Mouse (Mus musculus): ENCODE measurements around the gene Rhbdd1. TPM values are rescaled to one million over a fixed set of nuclear protein-coding genes. Genes with fewer than 3 reads are reported as not detected.

The Rhbdd1 gene
- polyA plus RNA-seq, 2 experiments: 7.0 to 8.7 TPM

DNA sequence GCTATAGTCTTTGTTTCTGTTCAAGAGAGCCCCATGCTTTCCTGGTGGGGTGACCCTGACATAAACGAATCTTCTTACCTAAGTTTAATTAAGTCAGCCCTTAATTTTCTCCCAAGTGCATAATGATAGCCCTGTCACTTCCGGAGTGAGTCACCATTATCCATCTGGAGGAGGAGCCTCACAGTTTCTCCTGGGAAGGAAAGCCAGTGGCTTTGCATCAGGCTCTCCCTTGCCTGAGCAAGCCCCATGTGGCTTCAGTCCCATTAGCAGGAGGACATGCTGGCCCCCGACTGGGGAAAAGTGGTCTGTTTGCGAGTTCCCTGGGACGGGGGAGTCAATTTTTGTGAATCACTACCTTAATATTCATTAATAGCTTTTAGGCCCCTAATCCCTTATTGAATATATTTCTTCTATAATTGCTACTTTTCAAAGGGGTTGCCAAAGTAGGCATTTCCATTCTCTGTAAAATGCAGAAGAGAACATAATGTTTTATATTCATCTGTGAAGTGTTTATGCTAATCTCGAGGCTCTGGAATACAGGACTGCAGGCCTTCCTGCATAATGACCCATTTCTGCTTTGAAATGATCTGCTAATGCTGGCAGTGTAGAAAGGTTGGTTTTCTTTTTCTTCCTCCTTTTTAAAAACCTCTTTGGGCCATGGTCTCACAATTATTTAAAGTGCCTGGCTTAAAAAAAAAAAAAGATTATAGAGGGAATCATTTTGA, 135.8 kb downstream of the Rhbdd1 start:
- WGBS: 15% methylated on average over 6 of the region's 6 CpGs
- no peak for DNase-seq (ENCODE audit: low spot score)
- H3K9me3 ChIP-seq (ENCODE audit: control insufficient read depth, low read length): no peaks in the 10 kb centered on the region
- H3K4me3 ChIP-seq (replicated peaks; ENCODE audit: low read length): no peak overlapping the region
- H3K4me2 ChIP-seq (replicated peaks; ENCODE audit: low read depth, low read length, severe bottlenecking): no peak overlapping the region
- H3K27me3 ChIP-seq (ENCODE audit: control insufficient read depth, insufficient read depth, low read length): no peaks in the 10 kb centered on the region
- peaks cover 3% of the 10 kb centered on the region; the same call in 1 of the 2 replicates for H3K4me1 ChIP-seq (ENCODE audit: control insufficient read depth, insufficient read depth, low read length)
- no peak for ATAC-seq (ENCODE audit: low FRiP score, low read depth)
- no peak overlapping the region for H3K9ac ChIP-seq (ENCODE audit: low read depth, low read length, severe bottlenecking)
- no peaks in the 10 kb centered on the region for H3K36me3 ChIP-seq (ENCODE audit: control insufficient read depth, insufficient read depth, low read length)
- TF ChIP-seq POLR2A (IDR thresholded peaks at IDR 0.05; ENCODE audit: borderline replicate concordance, extremely low read depth, insufficient read depth, insufficient read length): no peak
- H3K27ac ChIP-seq (replicated peaks; ENCODE audit: low read depth, low read length): no peak overlapping the region

- 88% methylated on average over 3 of the region's 3 CpGs for WGBS
- no peak overlapping the region for H3K4me3 ChIP-seq (replicated peaks; ENCODE audit: low read length)
- no peak for TF ChIP-seq POLR2A (IDR thresholded peaks at IDR 0.05; ENCODE audit: borderline replicate concordance, extremely low read depth, insufficient read depth, insufficient read length)
- no peak for ATAC-seq (ENCODE audit: low FRiP score, low read depth)
- H3K27ac ChIP-seq (replicated peaks; ENCODE audit: low read depth, low read length): no peak overlapping the region
- 0 out of 2 replicates have a peak, but pooled peaks cover under 1% of the 10 kb centered on the region for H3K4me1 ChIP-seq (ENCODE audit: control insufficient read depth, insufficient read depth, low read length)
- DNase-seq (ENCODE audit: low spot score): no peak
- no peaks in the 10 kb centered on the region for H3K36me3 ChIP-seq (ENCODE audit: control insufficient read depth, insufficient read depth, low read length)
- no peaks in the 10 kb centered on the region for H3K9me3 ChIP-seq (ENCODE audit: control insufficient read depth, low read length)
- no peak overlapping the region for H3K9ac ChIP-seq (ENCODE audit: low read depth, low read length, severe bottlenecking)
- no peak overlapping the region for H3K4me2 ChIP-seq (replicated peaks; ENCODE audit: low read depth, low read length, severe bottlenecking)
- H3K27me3 ChIP-seq (ENCODE audit: control insufficient read depth, insufficient read depth, low read length): no peaks in the 10 kb centered on the region
Measured at GRCm38 (mm10) chr1:82454031-82454430, 137.8 kb downstream of the Rhbdd1 start.

DNA sequence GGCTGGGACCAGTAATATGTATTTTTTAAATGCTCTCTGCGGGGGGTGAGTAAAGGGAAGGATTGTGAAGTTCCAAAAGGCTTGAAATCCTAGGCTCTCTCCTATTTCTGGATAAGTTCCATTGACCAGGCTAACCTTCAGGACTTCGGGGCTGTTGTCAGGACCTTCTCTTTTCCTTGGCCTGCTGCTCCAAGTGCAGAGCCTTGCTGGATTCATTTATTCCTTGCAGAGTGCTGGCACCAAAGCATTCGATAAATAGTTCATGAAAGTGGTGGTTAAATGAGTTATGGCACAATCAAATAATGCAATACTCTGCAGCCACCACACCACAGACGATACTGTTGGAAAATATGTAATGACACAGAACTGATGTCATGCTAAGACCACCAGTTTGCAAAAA, 143.1 kb downstream of the Rhbdd1 start:
- Histone ChIP-seq H3K4me2 (replicated peaks; ENCODE audit: low read depth, low read length, severe bottlenecking) (no peak overlapping the region), H3K27me3 (ENCODE audit: control insufficient read depth, insufficient read depth, low read length) (no peaks in the 10 kb centered on the region), H3K9me3 (ENCODE audit: control insufficient read depth, low read length) (no peaks in the 10 kb centered on the region), H3K4me3 (replicated peaks; ENCODE audit: low read length) (no peak overlapping the region), H3K4me1 (ENCODE audit: control insufficient read depth, insufficient read depth, low read length) (peaks cover 7% of the 10 kb centered on the region; the same call in 1 of the 2 replicates), H3K9ac (ENCODE audit: low read depth, low read length, severe bottlenecking) (no peak overlapping the region), H3K27ac (replicated peaks; ENCODE audit: low read depth, low read length) (no peak overlapping the region), H3K36me3 (ENCODE audit: control insufficient read depth, insufficient read depth, low read length) (no peaks in the 10 kb centered on the region)
- TF ChIP-seq POLR2A (IDR thresholded peaks at IDR 0.05; ENCODE audit: borderline replicate concordance, extremely low read depth, insufficient read depth, insufficient read length): no peak
- DNase-seq (ENCODE audit: low spot score) (no peak), ATAC-seq (ENCODE audit: low FRiP score, low read depth) (no peak)
- WGBS: 57% methylated on average over 4 of the region's 4 CpGs

GRCm38 (mm10) chr1:82459926-82460325, 143.7 kb downstream of the Rhbdd1 start:
- peaks cover 7% of the 10 kb centered on the region; the same call in 1 of the 2 replicates for H3K4me1 ChIP-seq (ENCODE audit: control insufficient read depth, insufficient read depth, low read length)
- no peak for ATAC-seq (ENCODE audit: low FRiP score, low read depth)
- no peaks in the 10 kb centered on the region for H3K27me3 ChIP-seq (ENCODE audit: control insufficient read depth, insufficient read depth, low read length)
- H3K9me3 ChIP-seq (ENCODE audit: control insufficient read depth, low read length): no peaks in the 10 kb centered on the region
- H3K27ac ChIP-seq (replicated peaks; ENCODE audit: low read depth, low read length): no peak overlapping the region
- no peak for TF ChIP-seq POLR2A (IDR thresholded peaks at IDR 0.05; ENCODE audit: borderline replicate concordance, extremely low read depth, insufficient read depth, insufficient read length)
- WGBS: 82% methylated on average over 2 of the region's 2 CpGs
- no peak overlapping the region for H3K9ac ChIP-seq (ENCODE audit: low read depth, low read length, severe bottlenecking)
- no peak overlapping the region for H3K4me2 ChIP-seq (replicated peaks; ENCODE audit: low read depth, low read length, severe bottlenecking)
- H3K36me3 ChIP-seq (ENCODE audit: control insufficient read depth, insufficient read depth, low read length): no peaks in the 10 kb centered on the region
- H3K4me3 ChIP-seq (replicated peaks; ENCODE audit: low read length): no peak overlapping the region
- no peak for DNase-seq (ENCODE audit: low spot score)

DNA sequence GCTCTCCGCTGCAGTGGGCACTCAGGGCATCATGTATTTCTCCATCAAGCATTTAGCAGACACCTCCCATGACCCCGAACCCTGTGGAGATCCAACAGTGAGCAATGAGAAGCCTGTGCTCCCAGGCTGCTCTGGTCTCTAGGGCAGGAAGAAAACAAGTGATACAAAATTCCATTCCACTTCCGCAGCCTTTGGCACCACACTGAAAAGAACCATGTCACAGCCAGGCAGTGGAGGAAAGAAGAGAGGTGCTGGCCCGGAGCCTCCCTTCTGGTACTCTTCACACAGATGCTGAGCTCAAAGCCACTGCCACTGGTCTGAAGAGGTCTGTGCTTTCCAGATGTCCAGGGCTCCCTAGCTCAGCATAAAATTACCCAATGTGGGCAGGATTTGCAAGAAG, 144.8 kb downstream of the Rhbdd1 start:
- no peak overlapping the region for H3K9ac ChIP-seq (ENCODE audit: low read depth, low read length, severe bottlenecking)
- no peak overlapping the region for H3K27ac ChIP-seq (replicated peaks; ENCODE audit: low read depth, low read length)
- no peak for ATAC-seq (ENCODE audit: low FRiP score, low read depth)
- WGBS: 72% methylated on average over 4 of the region's 4 CpGs
- no peak overlapping the region for H3K4me2 ChIP-seq (replicated peaks; ENCODE audit: low read depth, low read length, severe bottlenecking)
- no peak for DNase-seq (ENCODE audit: low spot score)
- no peaks in the 10 kb centered on the region for H3K9me3 ChIP-seq (ENCODE audit: control insufficient read depth, low read length)
- H3K27me3 ChIP-seq (ENCODE audit: control insufficient read depth, insufficient read depth, low read length): no peaks in the 10 kb centered on the region
- peaks cover 7% of the 10 kb centered on the region; the same call in 1 of the 2 replicates for H3K4me1 ChIP-seq (ENCODE audit: control insufficient read depth, insufficient read depth, low read length)
- H3K36me3 ChIP-seq (ENCODE audit: control insufficient read depth, insufficient read depth, low read length): no peaks in the 10 kb centered on the region
- H3K4me3 ChIP-seq (replicated peaks; ENCODE audit: low read length): no peak overlapping the region
- TF ChIP-seq POLR2A (IDR thresholded peaks at IDR 0.05; ENCODE audit: borderline replicate concordance, extremely low read depth, insufficient read depth, insufficient read length): no peak

All from limb, embryonic 14.5 days (tissue).